Comparison of ENCODE assay signal across 6 mouse cellular contexts in the genomic region with DNA sequence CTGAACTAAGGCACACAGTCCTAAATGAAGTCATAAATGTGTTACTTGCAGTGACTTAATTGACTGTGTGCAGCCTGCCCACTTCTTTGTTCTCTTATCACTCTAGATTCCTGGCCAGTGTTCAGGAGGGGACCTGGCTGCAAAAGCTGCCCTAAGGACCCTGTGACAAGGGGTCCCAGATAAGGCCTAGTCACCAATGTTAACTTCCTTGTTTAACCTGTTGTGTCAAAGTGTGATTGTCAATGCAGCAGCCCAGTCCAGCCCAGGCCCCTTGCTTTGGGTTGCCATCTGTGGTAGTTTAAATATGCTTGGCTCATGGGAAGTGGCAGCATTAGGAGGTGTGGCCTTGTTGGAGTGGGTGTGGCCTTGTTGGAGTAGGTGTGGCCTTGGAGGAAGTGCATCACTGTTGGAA.
DNase-seq lines count a peak whose midpoint lies in the region; ATAC-seq and TF ChIP-seq lines count a peak whose summit lies in the region.
"Not testable (repeated sequence)": the region's sequence is repeated elsewhere in the genome, so short reads cannot be mapped to it uniquely, and the experiment has no call there.

No protein-coding gene starts in this region.

- 0 out of 2 replicates have a peak overlapping the region, but pooled peaks have one; percentile 50 for H3K27ac ChIP-seq in bone marrow macrophage, adult 2 months (ENCODE audit: insufficient read depth, low read depth, low read length)
- H3K27ac ChIP-seq in heart, embryonic 13.5 days (replicated peaks) = peak overlapping the region; percentile 54
- H3K27ac ChIP-seq in heart, postnatal 0 days (ENCODE audit: low read depth); intestine, embryonic 16.5 days (ENCODE audit: low read length); stomach, embryonic 16.5 days (ENCODE audit: low read length): not testable (repeated sequence)

- peaks cover 14% of the 10 kb centered on the region for H3K4me1 ChIP-seq in bone marrow macrophage, adult 2 months (ENCODE audit: control insufficient read depth, insufficient read depth, low read length)
- peaks cover 26% of the 10 kb centered on the region for H3K4me1 ChIP-seq in heart, embryonic 13.5 days
- H3K4me1 ChIP-seq in heart, postnatal 0 days (ENCODE audit: control insufficient read depth, insufficient read depth) = 0 out of 2 replicates have a peak, but pooled peaks cover 14% of the 10 kb centered on the region
- not testable (repeated sequence) for H3K4me1 ChIP-seq in intestine, embryonic 16.5 days (ENCODE audit: control insufficient read depth, insufficient read depth, low read length); stomach, embryonic 16.5 days (ENCODE audit: control insufficient read depth, insufficient read depth, low read length)

- TF ChIP-seq EP300 in heart, postnatal 0 days (IDR thresholded peaks at IDR 0.05; ENCODE audit: low read depth) = not testable (repeated sequence)

- not testable (repeated sequence) for TF ChIP-seq POLR2A in bone marrow macrophage, adult 2 months (IDR thresholded peaks at IDR 0.05; ENCODE audit: borderline replicate concordance, low read depth, low read length)

- H3K9ac ChIP-seq in heart, embryonic 13.5 days; heart, postnatal 0 days (replicated peaks; ENCODE audit: low read depth, low read length); intestine, embryonic 16.5 days (ENCODE audit: low read depth, low read length); stomach, embryonic 16.5 days (ENCODE audit: low read length): not testable (repeated sequence)

- H3K4me3 ChIP-seq in bone marrow macrophage, adult 2 months (ENCODE audit: insufficient read depth, low read length); heart, embryonic 13.5 days; heart, postnatal 0 days (ENCODE audit: low read depth, low read length); intestine, embryonic 16.5 days (ENCODE audit: low read length); stomach, embryonic 16.5 days (replicated peaks; ENCODE audit: low read length): not testable (repeated sequence)

- not testable (repeated sequence) for H3K4me2 ChIP-seq in heart, embryonic 13.5 days; heart, postnatal 0 days (ENCODE audit: low read depth, low read length); intestine, embryonic 16.5 days (ENCODE audit: low read depth, low read length); stomach, embryonic 16.5 days (ENCODE audit: low read depth, low read length)

- not testable (repeated sequence) for H3K36me3 ChIP-seq in heart, embryonic 13.5 days; heart, postnatal 0 days (replicated peaks; ENCODE audit: control insufficient read depth, insufficient read depth, low read length); intestine, embryonic 16.5 days (ENCODE audit: control insufficient read depth, insufficient read depth, low read length); stomach, embryonic 16.5 days (ENCODE audit: control insufficient read depth, insufficient read depth, low read length)

- peak; percentile 7 for DNase-seq in heart, postnatal 0 days (ENCODE audit: low spot score)
- DNase-seq in lung, postnatal 10 days = peak; percentile 37

- ATAC-seq in heart, embryonic 13.5 days (ENCODE audit: extremely low read depth, insufficient number of reproducible peaks, low FRiP score, low TSS enrichment) = not testable (repeated sequence)
- peak; percentile 76 for ATAC-seq in heart, postnatal 0 days (ENCODE audit: insufficient read depth, low read depth)
- ATAC-seq in intestine, embryonic 16.5 days = peak; percentile 74
- peak; percentile 67; the same call in 1 of the 2 replicates for ATAC-seq in stomach, embryonic 16.5 days (ENCODE audit: insufficient read depth, low FRiP score)

- not testable (repeated sequence) for TF ChIP-seq CTCF in bone marrow macrophage, adult 2 months (IDR thresholded peaks at IDR 0.05; ENCODE audit: low read depth, low read length); heart, postnatal 0 days (IDR thresholded peaks at IDR 0.05; ENCODE audit: low read depth)

- H3K27me3 ChIP-seq in heart, embryonic 13.5 days (replicated peaks); heart, postnatal 0 days (ENCODE audit: control insufficient read depth, insufficient read depth, low read length); intestine, embryonic 16.5 days (replicated peaks; ENCODE audit: control insufficient read depth, insufficient read depth, low read length); stomach, embryonic 16.5 days (ENCODE audit: control insufficient read depth, insufficient read depth, low read length): not testable (repeated sequence)

- H3K9me3 ChIP-seq in heart, embryonic 13.5 days; heart, postnatal 0 days (replicated peaks; ENCODE audit: control insufficient read depth, low read length); intestine, embryonic 16.5 days (ENCODE audit: control insufficient read depth, low read length); stomach, embryonic 16.5 days (replicated peaks; ENCODE audit: control insufficient read depth, low read length): not testable (repeated sequence)
